Mouse (Mus musculus): Measurements from ENCODE around the gene Mmp15.
"Not testable (repeated sequence)": the region's sequence is repeated elsewhere in the genome, so short reads cannot be mapped to it uniquely, and the experiment has no call there.

Mmp15 gene

GRCm38 (mm10) chr8:95378928-95379327 is 26.9 kb downstream of the Mmp15 start:
- not testable (repeated sequence) for DNase-seq

GRCm38 (mm10) chr8:95380953-95381352 is 28.9 kb downstream of the Mmp15 start:
- no peak for DNase-seq

- DNase-seq = no peak
Observed at GRCm38 (mm10) chr8:95381595-95381994, 29.5 kb downstream of the Mmp15 start.

- DNase-seq = no peak
Observed at GRCm38 (mm10) chr8:95384501-95384900, 32.4 kb downstream of the Mmp15 start.

- no peak for DNase-seq
Observed at GRCm38 (mm10) chr8:95386037-95386436, 34.0 kb downstream of the Mmp15 start.

- DNase-seq = no peak
Observed at GRCm38 (mm10) chr8:95387221-95387620, 35.2 kb downstream of the Mmp15 start.

GRCm38 (mm10) chr8:95387936-95388335 is 35.9 kb downstream of the Mmp15 start:
- DNase-seq = no peak

GRCm38 (mm10) chr8:95390312-95390711 is 38.2 kb downstream of the Mmp15 start:
- DNase-seq = no peak

GRCm38 (mm10) chr8:95391101-95391500 is 39.0 kb downstream of the Mmp15 start:
- DNase-seq = no peak

GRCm38 (mm10) chr8:95392604-95393003 is 40.5 kb downstream of the Mmp15 start:
- no peak for DNase-seq

GRCm38 (mm10) chr8:95395186-95395918 is 43.3 kb downstream of the Mmp15 start:
- DNase-seq = no peak

GRCm38 (mm10) chr8:95396752-95397151 is 44.7 kb downstream of the Mmp15 start:
- no peak for DNase-seq

- no peak for DNase-seq
Observed at GRCm38 (mm10) chr8:95397201-95397600, 45.1 kb downstream of the Mmp15 start.

GRCm38 (mm10) chr8:95399131-95399530 is 47.1 kb downstream of the Mmp15 start:
- DNase-seq = no peak

GRCm38 (mm10) chr8:95401091-95401490 is 49.0 kb downstream of the Mmp15 start:
- DNase-seq = no peak

GRCm38 (mm10) chr8:95409518-95409917 is 57.5 kb downstream of the Mmp15 start:
- no peak for DNase-seq

- DNase-seq = no peak
Observed at GRCm38 (mm10) chr8:95411309-95411972, 59.4 kb downstream of the Mmp15 start.

GRCm38 (mm10) chr8:95422193-95422810 is 70.2 kb downstream of the Mmp15 start:
- no peak for DNase-seq
